Mouse (Mus musculus): ENCODE data around the gene Ddx42.

GRCm38 (mm10) chr11:106201337-106202122 lies 15.2 kb upstream of the Ddx42 start:
- TF ChIP-seq CTCF (IDR thresholded peaks at IDR 0.05; ENCODE audit: low read depth) (no peak), EP300 (optimal IDR thresholded peaks at IDR 0.05) (no peak)

Data from stomach, postnatal 0 days (tissue).